Mouse (Mus musculus) embryonic facial prominence, embryonic 11.5 days (tissue): ENCODE measurements at regions not wholly inside any gene's neighbourhood (a gene's known extent, or its start where the extent isn't known, plus 50 kb on each side); places are given as distances from the start of the nearest gene placed in this dataset.
"Not testable (repeated sequence)": the region's sequence is repeated elsewhere in the genome, so short reads cannot be mapped to it uniquely, and the experiment has no call there.

Experiments used
- ATAC-seq: fragments of 200-750 bp; cut with Nextera tagmentation; replicated peaks from 2 replicates; pipeline ENCODE4 v1.8.0; 2017; ENCODE audit warnings: low read depth; ENCODE audit not compliant: insufficient number of reproducible peaks, low FRiP score, low TSS enrichment
- DNase-seq: peaks from one replicate; pipeline ENCODE4 v3.0.0-alpha.2; 2015; ENCODE audit warnings: low spot score
- H3K27ac ChIP-seq: fragments of 300-500 bp; sonication (generic); replicated peaks from 2 replicates; pipeline ENCODE4 v1.5.1; 2014; ENCODE audit warnings: mild to moderate bottlenecking, low read depth, low read length, control low read depth
- H3K27me3 ChIP-seq: fragments of 300-500 bp; sonication (generic); 2 replicates; pipeline ENCODE4 v1.6.1; 2014; ENCODE audit warnings: mild to moderate bottlenecking, low read length, moderate library complexity, mixed read lengths; ENCODE audit not compliant: control insufficient read depth, insufficient read depth
- H3K36me3 ChIP-seq: fragments of 300-500 bp; sonication (generic); replicated peaks from 2 replicates; pipeline ENCODE4 v1.6.1; 2014; ENCODE audit warnings: low read depth, mild to moderate bottlenecking, low read length, moderate library complexity, mixed read lengths; ENCODE audit not compliant: control insufficient read depth, insufficient read depth
- H3K4me1 ChIP-seq: fragments of 300-500 bp; sonication (generic); 2 replicates; pipeline ENCODE4 v1.6.1; 2014; ENCODE audit warnings: low read length, mixed read lengths; ENCODE audit not compliant: control insufficient read depth, insufficient read depth
- H3K4me2 ChIP-seq: fragments of 300-500 bp; sonication (generic); 2 replicates; pipeline ENCODE4 v1.6.1; 2014; ENCODE audit warnings: low read depth, mild to moderate bottlenecking, control low read depth, low read length, moderate library complexity
- H3K4me3 ChIP-seq: fragments of 300-500 bp; sonication (generic); 2 replicates; pipeline ENCODE4 v1.5.1; 2014; ENCODE audit warnings: low read depth, low read length, control low read depth
- H3K9ac ChIP-seq: fragments of 300-500 bp; sonication (generic); replicated peaks from 2 replicates; pipeline ENCODE4 v1.6.1; 2014; ENCODE audit warnings: mild to moderate bottlenecking, control low read depth, low read length
- H3K9me3 ChIP-seq: fragments of 300-500 bp; sonication (generic); replicated peaks from 2 replicates; pipeline ENCODE4 v1.6.1; 2016; ENCODE audit warnings: mild to moderate bottlenecking, low read length, inconsistent platforms, mixed read lengths; ENCODE audit not compliant: control insufficient read depth
- WGBS: fragments of 180-500 bp; shearing (Covaris S2); extraction: QIAGEN DNeasy Blood & Tissue Kit; methylation state at CpG from one replicate; pipeline ENCODE4 v1.1.7; 2014; 5-methylcytosine and 5-hydroxymethylcytosine counted together

DNA sequence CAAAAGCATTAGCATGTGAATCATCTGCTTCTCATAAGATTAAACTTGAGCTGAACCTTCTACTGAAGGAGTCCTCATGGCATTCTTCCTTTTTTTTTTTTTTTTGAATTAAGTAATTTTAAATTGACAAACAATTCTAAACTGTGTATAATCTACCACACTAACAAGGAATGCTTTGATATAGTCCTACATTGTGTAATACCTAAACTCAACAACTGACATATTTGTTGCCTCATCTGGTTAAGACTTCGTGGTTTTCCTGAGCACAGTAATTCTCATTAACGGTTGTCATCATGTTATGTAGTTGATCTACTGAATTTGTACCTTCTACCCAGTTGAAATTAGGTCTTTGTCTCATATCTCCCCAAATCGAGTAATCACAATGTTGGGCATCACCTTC lies 83.9 kb upstream of the Hcrtr2 start:
- H3K27ac ChIP-seq, result no peak overlapping the region
- H3K9ac ChIP-seq, result no peak overlapping the region
- no peak overlapping the region for H3K4me3 ChIP-seq
- H3K4me1 ChIP-seq, result no peaks in the 10 kb centered on the region
- no peaks in the 10 kb centered on the region for H3K36me3 ChIP-seq
- H3K9me3 ChIP-seq, result no peaks in the 10 kb centered on the region
- WGBS, result 84% methylated on average over 3 of the region's 3 CpGs
- DNase-seq, result no peak
- H3K4me2 ChIP-seq, result no peak overlapping the region
- ATAC-seq, result no peak
- no peaks in the 10 kb centered on the region for H3K27me3 ChIP-seq

GRCm38 (mm10) chr9:76401897-76402670 lies 78.4 kb upstream of the Hcrtr2 start:
- not testable (repeated sequence) for H3K27ac ChIP-seq, DNase-seq, H3K9ac ChIP-seq, H3K4me1 ChIP-seq, H3K4me3 ChIP-seq, ATAC-seq, H3K9me3 ChIP-seq, H3K4me2 ChIP-seq, H3K36me3 ChIP-seq, H3K27me3 ChIP-seq
- 84% methylated on average over 8 of the region's 8 CpGs for WGBS

DNA sequence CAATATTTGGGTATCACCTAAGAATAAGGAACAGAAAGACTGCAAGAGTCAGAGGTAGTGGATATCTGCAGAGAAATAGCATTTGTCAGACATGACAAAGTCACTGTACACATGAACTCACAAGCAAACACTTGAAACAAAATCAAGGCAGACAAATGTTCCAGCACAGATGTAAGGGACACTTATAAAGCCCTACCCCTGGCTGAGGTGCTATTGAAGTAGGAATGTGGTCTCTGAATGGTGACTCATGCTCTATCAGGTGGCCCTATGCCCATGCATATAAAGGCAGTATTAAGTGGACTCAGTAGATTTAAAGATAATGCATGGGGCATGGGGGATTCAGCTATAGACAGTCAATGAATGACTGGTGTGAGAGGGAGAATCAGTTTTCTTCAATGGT lies 77.2 kb upstream of the Hcrtr2 start:
- Histone ChIP-seq H3K9me3 (no peaks in the 10 kb centered on the region), H3K4me2 (no peak overlapping the region), H3K27me3 (no peaks in the 10 kb centered on the region), H3K27ac (no peak overlapping the region), H3K4me3 (no peak overlapping the region), H3K4me1 (no peaks in the 10 kb centered on the region), H3K36me3 (no peaks in the 10 kb centered on the region), H3K9ac (no peak overlapping the region)
- DNase-seq (no peak), ATAC-seq (no peak)

DNA sequence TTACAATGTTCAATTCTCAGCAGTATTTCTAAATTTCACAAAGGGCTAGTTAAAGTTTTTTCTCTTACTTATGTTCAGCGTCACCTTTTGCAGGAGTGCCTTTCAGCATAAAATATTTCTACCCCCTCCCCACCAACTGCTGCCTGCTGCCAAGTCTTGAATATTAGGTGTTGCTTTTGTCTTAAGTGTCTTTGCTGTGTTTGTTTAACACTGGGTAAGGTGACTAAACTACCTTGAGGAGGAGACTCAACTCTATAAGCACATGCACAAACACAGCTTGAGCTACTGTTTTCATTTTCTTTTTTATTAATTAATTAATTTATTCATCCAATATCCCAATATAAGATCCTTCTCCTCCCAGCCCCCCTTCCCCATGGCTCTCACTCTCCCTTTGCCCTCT lies 70.1 kb upstream of the Hcrtr2 start:
- DNase-seq, result no peak
- Histone ChIP-seq H3K4me2 (no peak overlapping the region), H3K27ac (no peak overlapping the region), H3K4me1 (no peaks in the 10 kb centered on the region), H3K4me3 (no peak overlapping the region), H3K9me3 (no peaks in the 10 kb centered on the region), H3K27me3 (no peaks in the 10 kb centered on the region), H3K9ac (no peak overlapping the region), H3K36me3 (no peaks in the 10 kb centered on the region)
- WGBS, result 89% methylated on average over 1 of the region's 1 CpGs
- no peak for ATAC-seq

- Histone ChIP-seq H3K9ac (no peak overlapping the region), H3K4me2 (no peak overlapping the region), H3K4me1 (no peaks in the 10 kb centered on the region), H3K27ac (no peak overlapping the region), H3K27me3 (no peaks in the 10 kb centered on the region), H3K36me3 (no peaks in the 10 kb centered on the region), H3K9me3 (no peaks in the 10 kb centered on the region), H3K4me3 (no peak overlapping the region)
- ATAC-seq, result no peak
- DNase-seq, result peak; percentile 71
- WGBS, result 50% methylated on average over 1 of the region's 1 CpGs
Observed at GRCm38 (mm10) chr9:76390839-76391238, 67.2 kb upstream of the Hcrtr2 start.
